Mouse (Mus musculus): ENCODE data around the gene Rab3gap1.

DNA sequence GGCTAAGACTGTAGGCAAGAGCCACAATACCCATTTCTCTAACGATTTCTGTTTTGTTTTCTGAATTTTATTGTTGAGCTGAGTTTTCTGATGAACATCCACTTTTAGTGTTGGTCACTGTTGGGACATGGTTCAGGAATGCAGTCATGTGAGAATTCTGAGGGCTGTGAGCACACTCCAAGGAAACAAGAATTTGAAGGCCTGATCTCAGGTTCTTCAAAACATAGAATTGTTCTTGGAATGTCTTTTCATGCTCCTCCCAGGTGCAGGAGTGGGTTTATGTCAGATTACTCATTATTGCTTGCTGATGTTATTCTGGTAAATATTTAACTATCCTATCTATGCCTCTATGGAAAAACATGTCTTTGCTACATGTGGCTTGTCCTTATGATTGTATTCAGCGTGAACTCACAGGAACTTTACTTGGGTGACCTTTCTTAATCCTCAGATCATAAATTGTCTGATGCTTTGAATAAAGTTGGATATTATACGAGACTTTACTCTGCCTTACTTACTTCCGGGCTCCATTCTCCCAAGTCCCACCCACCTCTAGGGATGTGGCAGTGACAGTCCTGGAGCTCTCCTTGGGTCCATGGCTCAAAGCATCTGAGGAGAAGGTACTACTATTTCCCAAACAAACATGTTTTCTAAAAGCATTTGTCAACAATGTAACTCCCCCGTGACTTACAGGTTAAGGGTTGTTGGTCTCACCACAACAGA lies 114.9 kb downstream of the Rab3gap1 start:
- TF ChIP-seq POLR2A (IDR thresholded peaks at IDR 0.05; ENCODE audit: low read depth, low read length) (no peak), CTCF (IDR thresholded peaks at IDR 0.05; ENCODE audit: borderline replicate concordance, insufficient read depth, low read length) (no peak)
